Mouse (Mus musculus): ENCODE results near the gene Cfap100.
A peak's percentile ranks its signal among the peaks of the same experiment; 100 is the strongest.

The Cfap100 gene

DNA sequence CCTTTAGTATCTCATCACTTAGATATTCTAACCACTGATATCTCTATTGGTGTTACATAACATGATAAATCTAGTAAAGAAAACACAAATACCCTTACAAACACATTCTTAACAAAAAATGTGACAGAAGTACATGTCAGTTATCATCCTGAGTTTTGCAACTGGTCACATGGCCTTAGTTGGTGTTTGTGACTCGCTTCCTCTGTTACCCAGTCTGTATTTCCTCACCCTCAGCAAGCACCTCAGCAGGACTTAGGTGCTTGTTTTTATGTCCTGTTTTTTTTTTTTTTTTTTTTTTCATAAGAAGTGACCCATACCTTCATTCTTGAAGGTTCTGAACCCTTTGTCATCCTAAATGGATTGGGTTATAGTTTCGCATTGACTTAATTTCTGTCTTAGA is 50.9 kb downstream of the Cfap100 start:
- DNase-seq (ENCODE audit: low spot score) = no peak

DNA sequence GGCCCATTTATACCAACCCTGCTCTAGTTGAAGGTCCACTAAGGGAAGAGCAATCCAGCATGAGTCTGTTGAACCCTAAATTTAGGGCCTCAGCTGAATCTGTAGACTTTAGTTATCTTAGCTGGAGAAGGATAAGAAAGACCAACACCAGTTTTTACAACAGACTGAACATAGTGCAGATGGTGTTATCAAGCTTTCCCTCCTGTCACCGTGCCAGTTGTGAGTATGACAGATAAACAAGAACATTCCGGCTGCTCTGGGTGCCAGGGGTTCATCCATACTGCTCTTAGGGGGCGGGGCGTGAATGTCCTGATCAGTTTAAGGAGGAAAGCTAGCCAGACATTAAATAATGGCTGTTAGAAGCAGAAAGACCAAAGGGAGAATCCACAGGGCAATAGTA is 54.0 kb downstream of the Cfap100 start:
- peak; percentile 52 for DNase-seq (ENCODE audit: low spot score)

DNA sequence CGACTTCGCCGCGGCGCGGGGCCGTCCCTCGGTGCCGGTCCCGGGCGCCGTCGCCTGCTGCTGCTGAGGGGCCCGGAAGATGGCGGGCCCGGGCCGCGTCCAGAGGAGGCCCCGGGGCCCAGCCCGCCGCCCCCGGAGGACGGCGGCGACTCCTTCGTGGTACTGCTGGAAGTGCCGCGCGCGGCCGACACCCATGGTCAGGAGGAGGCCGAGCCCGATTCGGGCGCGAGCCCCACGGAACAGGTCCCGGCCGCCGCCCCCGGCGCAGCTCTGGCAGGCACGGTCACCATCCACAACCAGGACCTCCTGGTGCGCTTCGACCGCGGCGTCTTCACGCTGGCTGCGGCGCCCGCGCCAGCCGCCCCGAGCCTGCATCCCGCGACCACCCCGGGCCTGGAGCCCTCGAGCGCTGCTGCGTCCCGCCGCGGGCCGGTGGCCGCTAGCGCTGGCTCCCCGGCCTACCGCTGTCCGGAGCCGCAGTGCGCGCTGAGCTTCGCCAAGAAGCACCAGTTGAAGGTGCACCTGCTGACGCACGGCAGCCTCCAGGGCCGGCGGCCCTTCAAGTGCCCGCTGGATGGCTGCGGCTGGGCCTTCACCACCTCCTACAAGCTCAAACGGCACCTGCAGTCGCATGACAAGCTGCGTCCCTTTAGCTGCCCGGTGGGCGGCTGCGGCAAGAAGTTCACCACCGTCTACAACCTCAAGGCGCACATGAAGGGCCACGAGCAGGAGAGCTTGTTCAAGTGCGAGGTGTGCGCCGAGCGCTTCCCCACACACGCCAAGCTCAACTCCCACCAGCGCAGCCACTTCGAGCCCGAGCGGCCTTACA is 58.7 kb downstream of the Cfap100 start:
- peak; percentile 13 for DNase-seq (ENCODE audit: low spot score)

GRCm38 (mm10) chr6:90368976-90369724 is 59.4 kb downstream of the Cfap100 start, which contains the start of gene Zxdc:
Zxdc (plus strand) TSS chr6:90369492.
- peak; percentile 99 for DNase-seq (ENCODE audit: low spot score)

DNA sequence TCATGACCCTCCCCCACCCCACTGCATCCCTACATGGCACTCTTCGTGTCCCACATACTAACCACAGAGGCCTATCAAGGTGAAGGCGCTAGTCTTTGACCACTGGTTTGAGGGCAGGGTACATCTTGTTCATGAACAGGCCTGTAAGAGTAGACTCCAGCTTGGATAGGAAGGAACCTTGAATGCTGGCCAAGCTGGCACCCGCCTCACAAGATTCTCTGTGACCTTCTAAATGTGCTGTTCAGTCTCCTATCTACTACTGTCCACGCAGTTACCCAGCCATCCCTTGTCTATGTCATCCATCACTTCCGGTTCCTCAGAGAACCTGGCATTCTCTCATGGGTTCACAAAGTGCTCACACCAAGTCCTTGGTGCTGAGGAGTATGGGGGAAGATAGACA is 65.3 kb downstream of the Cfap100 start:
- no peak for DNase-seq (ENCODE audit: low spot score)

DNA sequence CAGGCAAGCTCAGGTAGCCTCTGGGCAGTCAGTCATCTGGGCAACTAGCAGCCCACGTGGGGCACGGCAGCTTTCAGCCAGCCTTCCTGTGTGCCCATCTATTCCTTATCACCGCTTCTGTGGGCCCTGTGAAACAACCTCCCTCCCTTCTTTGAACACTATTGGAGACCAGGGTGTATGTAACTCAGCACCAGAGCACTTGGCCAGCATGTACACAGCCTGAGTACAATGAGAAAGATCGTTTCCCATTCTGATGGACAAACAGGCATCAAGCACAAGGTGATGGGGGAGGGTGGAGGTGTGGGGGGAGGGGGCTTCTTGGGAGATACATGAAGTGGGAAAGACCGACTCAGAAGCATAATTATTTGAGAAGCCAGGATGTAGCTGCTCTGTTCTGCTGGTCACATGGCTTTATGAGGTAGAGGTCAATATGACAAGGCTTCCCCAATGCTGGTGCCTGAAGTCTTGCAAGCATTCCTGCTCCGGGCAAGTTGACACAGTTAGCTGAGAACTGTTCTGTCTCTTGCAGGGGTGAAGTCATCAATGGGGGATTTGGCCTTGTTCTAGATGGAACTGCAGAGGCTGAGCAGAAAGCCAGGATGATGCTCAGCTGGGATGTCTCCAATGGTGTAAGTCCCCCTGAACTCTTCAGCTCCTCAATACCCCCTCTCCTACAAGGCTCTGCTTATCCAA is 67.5 kb downstream of the Cfap100 start:
- DNase-seq (ENCODE audit: low spot score) = no peak

DNA sequence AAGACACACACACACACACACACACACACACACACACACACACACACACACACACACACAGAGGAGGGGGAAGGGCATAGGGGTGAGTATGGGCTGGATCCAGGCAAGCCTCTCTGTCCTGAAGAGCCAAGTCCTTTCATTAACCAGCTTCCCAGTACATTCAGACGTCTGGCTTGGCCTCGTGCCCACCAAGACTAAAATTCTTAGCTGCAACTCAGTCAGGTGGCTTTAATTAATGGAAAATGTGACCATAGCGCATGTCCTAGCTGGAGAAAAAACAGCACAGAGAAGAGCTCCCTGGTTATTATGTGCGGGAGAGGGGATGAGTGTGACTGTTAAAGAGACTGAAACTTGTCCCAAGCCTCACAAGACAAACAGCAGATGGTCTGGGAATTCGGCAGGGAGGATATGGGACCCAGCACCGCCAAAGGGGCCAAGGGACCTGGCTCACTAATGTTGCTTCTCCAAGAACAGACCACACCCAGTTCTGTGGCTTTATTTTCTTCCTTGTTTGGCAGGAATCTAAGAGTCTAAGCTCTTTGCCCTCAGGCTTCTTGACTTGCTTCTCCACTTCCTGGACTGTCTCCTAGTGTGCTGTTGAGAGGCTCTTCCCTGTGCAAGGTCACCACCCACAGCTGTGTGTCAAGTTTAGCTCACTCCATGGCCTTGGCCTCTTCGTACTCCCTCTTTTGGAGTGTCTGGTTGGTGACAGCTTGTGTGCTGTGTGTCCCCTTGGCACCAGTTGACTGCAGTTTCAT is 68.4 kb downstream of the Cfap100 start:
- peak; percentile 53 for DNase-seq (ENCODE audit: low spot score)

- no peak for DNase-seq (ENCODE audit: low spot score)
Measured at GRCm38 (mm10) chr6:90359445-90359844, 69.2 kb downstream of the Cfap100 start.

DNA sequence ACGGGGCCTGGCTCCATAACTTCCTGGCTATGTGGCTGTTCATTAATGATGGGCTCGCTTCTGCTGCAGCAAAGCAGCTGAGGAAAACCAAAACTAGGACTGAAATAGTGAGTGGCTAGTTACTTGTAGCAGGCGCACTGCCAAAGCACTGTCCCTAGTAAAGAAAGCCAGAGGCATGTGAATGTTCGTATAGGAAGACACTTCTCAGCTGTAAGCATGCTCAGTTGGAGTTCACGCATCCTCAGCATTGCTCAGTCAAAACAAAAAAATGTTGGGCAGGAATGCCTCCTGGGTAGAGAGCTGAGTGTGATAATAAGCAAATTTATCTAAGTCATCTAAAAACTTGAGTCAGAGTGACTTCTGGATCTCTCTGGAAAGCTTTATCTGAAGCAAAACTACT is 70.5 kb downstream of the Cfap100 start:
- DNase-seq (ENCODE audit: low spot score) = no peak
